Mouse (Mus musculus) limb, embryonic 14.5 days (tissue): ENCODE measurements around the gene Tecr. TPM values are rescaled to one million over a fixed set of nuclear protein-coding genes. Genes with fewer than 3 reads are reported as not detected.

Experiments
- ATAC-seq: fragments of 200-750 bp; cut with Nextera tagmentation; 2 replicates; pipeline ENCODE4 v1.8.0; 2017; ENCODE audit warnings: low read depth, moderate number of reproducible peaks, moderate TSS enrichment; ENCODE audit not compliant: low FRiP score
- DNase-seq: peaks from one replicate; pipeline ENCODE4 v3.0.0-alpha.2; 2015; ENCODE audit warnings: low spot score
- H3K27ac ChIP-seq: fragments of 300-500 bp; sonication (generic); replicated peaks from 2 replicates; pipeline ENCODE4 v1.5.1; 2014; ENCODE audit warnings: low read depth, mild to moderate bottlenecking, low read length, moderate library complexity, mixed read lengths
- H3K27me3 ChIP-seq: fragments of 300-500 bp; sonication (generic); 2 replicates; pipeline ENCODE4 v1.6.1; 2014; ENCODE audit warnings: low read length, mixed read lengths; ENCODE audit not compliant: control insufficient read depth, insufficient read depth
- H3K36me3 ChIP-seq: fragments of 300-500 bp; sonication (generic); 2 replicates; pipeline ENCODE4 v1.6.1; 2014; ENCODE audit warnings: mild to moderate bottlenecking, low read length, moderate library complexity, mixed read lengths; ENCODE audit not compliant: control insufficient read depth, insufficient read depth
- H3K4me1 ChIP-seq: fragments of 300-500 bp; sonication (generic); 2 replicates; pipeline ENCODE4 v1.6.1; 2014; ENCODE audit warnings: antibody characterized with exemption, low read length, mixed read lengths; ENCODE audit not compliant: control insufficient read depth, insufficient read depth
- H3K4me2 ChIP-seq: fragments of 300-500 bp; sonication (generic); replicated peaks from 2 replicates; pipeline ENCODE4 v1.6.1; 2014; ENCODE audit warnings: low read depth, mild to moderate bottlenecking, low read length, moderate library complexity; ENCODE audit not compliant: severe bottlenecking
- H3K4me3 ChIP-seq: fragments of 300-500 bp; sonication (generic); replicated peaks from 2 replicates; pipeline ENCODE4 v1.5.1; 2014; ENCODE audit warnings: low read length
- H3K9ac ChIP-seq: fragments of 300-500 bp; sonication (generic); 2 replicates; pipeline ENCODE4 v1.6.1; 2014; ENCODE audit warnings: mild to moderate bottlenecking, low read depth, low read length, moderate library complexity; ENCODE audit not compliant: severe bottlenecking
- H3K9me3 ChIP-seq: fragments of 300-500 bp; sonication (generic); 2 replicates; pipeline ENCODE4 v1.6.1; 2016; ENCODE audit warnings: low read length; ENCODE audit not compliant: control insufficient read depth
- POLR2A ChIP-seq: fragments of 200-500 bp; IDR thresholded peaks from 2 replicates; pipeline ENCODE4 v1.8.0; 2012; ENCODE audit warnings: inconsistent platforms, mild to moderate bottlenecking, moderate library complexity, borderline replicate concordance; ENCODE audit not compliant: insufficient read depth, insufficient read length; ENCODE audit errors: extremely low read depth
- WGBS: fragments of 180-500 bp; shearing (Covaris S2); extraction: QIAGEN DNeasy Blood & Tissue Kit; methylation state at CpG from one replicate; pipeline ENCODE4 v1.1.7; 2014; 5-methylcytosine and 5-hydroxymethylcytosine counted together
- polyA plus RNA-seq, 2 experiments: library from polyadenylated mRNA; depleted of rRNA in 1 of 2; stranded (reverse) in 1 of 2; unstranded in 1 of 2; fragments of >200 nt; fragmentation: Nextera tagmentation in 1 of 2; extraction: Ambion mirVana in 1 of 2; gene quantifications; 2 replicates each; pipeline versions ENCODE4 v1.2.1 to v1.2.3; 2012 to 2014

Tecr gene
- polyA plus RNA-seq, 2 experiments = 589 to 595 TPM

GRCm38 (mm10) chr8:83594167-83595049, 13.4 kb downstream of the Tecr start:
- Histone ChIP-seq H3K4me1 (peaks cover 16% of the 10 kb centered on the region), H3K9me3 (no peaks in the 10 kb centered on the region), H3K36me3 (peaks cover 7% of the 10 kb centered on the region; the same call in 1 of the 2 replicates), H3K27ac (peak overlapping the region; percentile 90), H3K27me3 (no peaks in the 10 kb centered on the region), H3K4me3 (peak overlapping the region; percentile 81), H3K9ac (peak overlapping the region; percentile 80), H3K4me2 (peak overlapping the region; percentile 82)
- TF ChIP-seq POLR2A = peak; percentile 47; the same call in 1 of the 2 replicates
- DNase-seq (peak; percentile 99), ATAC-seq (peak; percentile 99)
- WGBS = under 1% methylated on average over 41 of the region's 43 CpGs

- H3K9me3 ChIP-seq = no peaks in the 10 kb centered on the region
- H3K4me3 ChIP-seq = peak overlapping the region; percentile 81
- H3K9ac ChIP-seq = peak overlapping the region; percentile 80
- peaks cover 16% of the 10 kb centered on the region for H3K4me1 ChIP-seq
- ATAC-seq (no peak), DNase-seq (no peak)
- no peaks in the 10 kb centered on the region for H3K27me3 ChIP-seq
- peak overlapping the region; percentile 82 for H3K4me2 ChIP-seq
- WGBS = 6% methylated on average over 22 of the region's 22 CpGs
- TF ChIP-seq POLR2A = no peak
- H3K36me3 ChIP-seq = peaks cover 13% of the 10 kb centered on the region; the same call in 1 of the 2 replicates
- peak overlapping the region; percentile 79 for H3K27ac ChIP-seq
These were observed 14.2 kb downstream of the Tecr start for GRCm38 (mm10) chr8:83593325-83594166.

GRCm38 (mm10) chr8:83592682-83593081, 15.1 kb downstream of the Tecr start:
- Histone ChIP-seq H3K36me3 (peaks cover 20% of the 10 kb centered on the region; the same call in 1 of the 2 replicates), H3K27ac (no peak overlapping the region), H3K27me3 (no peaks in the 10 kb centered on the region), H3K4me1 (peaks cover 16% of the 10 kb centered on the region), H3K4me3 (peak overlapping the region; percentile 81; the same call in 1 of the 2 replicates), H3K9ac (peak overlapping the region; percentile 80; the same call in 1 of the 2 replicates), H3K4me2 (peak overlapping the region; percentile 82), H3K9me3 (no peaks in the 10 kb centered on the region)
- DNase-seq = no peak
- no peak for TF ChIP-seq POLR2A
- no peak for ATAC-seq
- 58% methylated on average over 3 of the region's 3 CpGs for WGBS

GRCm38 (mm10) chr8:83590488-83591023, 17.2 kb downstream of the Tecr start:
- Histone ChIP-seq H3K4me2 (no peak overlapping the region), H3K27me3 (no peaks in the 10 kb centered on the region), H3K4me3 (no peak overlapping the region), H3K27ac (no peak overlapping the region), H3K4me1 (peaks cover 16% of the 10 kb centered on the region), H3K36me3 (peaks cover 25% of the 10 kb centered on the region), H3K9ac (no peak overlapping the region), H3K9me3 (no peaks in the 10 kb centered on the region)
- WGBS = 83% methylated on average over 7 of the region's 7 CpGs
- no peak for ATAC-seq
- no peak for DNase-seq
- no peak for TF ChIP-seq POLR2A

GRCm38 (mm10) chr8:83588886-83589285, 18.9 kb downstream of the Tecr start:
- H3K4me2 ChIP-seq = no peak overlapping the region
- no peak overlapping the region for H3K4me3 ChIP-seq
- DNase-seq = no peak
- peaks cover 16% of the 10 kb centered on the region for H3K4me1 ChIP-seq
- H3K27me3 ChIP-seq = no peaks in the 10 kb centered on the region
- ATAC-seq = no peak
- no peak for TF ChIP-seq POLR2A
- H3K36me3 ChIP-seq = peaks cover 27% of the 10 kb centered on the region
- no peaks in the 10 kb centered on the region for H3K9me3 ChIP-seq
- H3K9ac ChIP-seq = no peak overlapping the region
- no peak overlapping the region for H3K27ac ChIP-seq
- 89% methylated on average over 5 of the region's 5 CpGs for WGBS
